Mouse (Mus musculus): Measurements from ENCODE around the gene Trpv4. TPM values are rescaled to one million over a fixed set of nuclear protein-coding genes. Genes with fewer than 3 reads are reported as not detected.

Trpv4 gene
- total RNA-seq, 2 experiments from 2014 or later, result 0.64 to 0.79 TPM

DNA sequence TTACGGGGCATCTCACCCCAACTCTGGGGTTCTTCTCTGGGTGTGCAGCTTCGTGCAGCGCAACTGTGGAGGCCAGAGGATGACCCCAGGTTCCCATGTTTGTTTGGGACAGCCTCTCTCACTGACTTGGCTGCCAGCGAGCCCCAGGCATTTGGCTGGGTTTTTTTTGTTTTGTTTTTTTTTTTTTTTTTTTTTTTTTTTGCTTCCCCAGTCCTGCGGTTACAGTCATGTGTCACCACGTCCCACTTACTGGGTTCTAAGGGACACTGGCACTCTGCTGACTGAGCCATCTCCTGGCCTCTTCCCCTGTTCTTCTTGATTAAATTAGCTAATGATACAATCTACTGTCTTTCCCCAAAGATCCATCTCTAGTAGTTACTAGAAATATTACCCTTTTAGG, 60.6 kb downstream of the Trpv4 start:
- intact Hi-C loops (cut with DNase I), result no loop called here

DNA sequence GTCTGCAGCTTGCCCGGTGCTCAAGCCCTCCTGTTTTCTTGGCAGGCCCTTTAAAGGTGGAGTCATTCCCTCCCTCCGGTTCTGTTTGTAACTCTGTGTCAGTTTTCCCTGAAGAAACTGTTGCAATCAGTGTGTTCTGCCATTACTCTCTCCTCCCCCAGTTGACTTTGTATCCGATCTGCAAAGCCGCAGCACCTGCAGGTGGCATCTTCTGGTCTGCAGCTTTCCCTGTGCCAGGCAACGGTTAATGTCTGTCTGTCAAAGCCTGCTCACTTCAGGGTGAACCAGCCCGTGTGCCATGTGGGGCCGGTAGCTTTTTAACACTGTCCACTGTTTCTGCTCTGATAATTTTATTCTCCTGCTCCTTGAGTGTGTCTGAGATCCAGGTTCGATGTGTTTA, 61.0 kb downstream of the Trpv4 start:
- intact Hi-C loops (cut with DNase I), result no loop called here
- no peak for DNase-seq (ENCODE audit: extremely low spot score in 1 of 2, low spot score in 2 of 2)

More for the DNA sequence above, 60.6 kb downstream of the Trpv4 start:
- DNase-seq (ENCODE audit: extremely low spot score in 1 of 2, low spot score in 2 of 2), result no peak

DNA sequence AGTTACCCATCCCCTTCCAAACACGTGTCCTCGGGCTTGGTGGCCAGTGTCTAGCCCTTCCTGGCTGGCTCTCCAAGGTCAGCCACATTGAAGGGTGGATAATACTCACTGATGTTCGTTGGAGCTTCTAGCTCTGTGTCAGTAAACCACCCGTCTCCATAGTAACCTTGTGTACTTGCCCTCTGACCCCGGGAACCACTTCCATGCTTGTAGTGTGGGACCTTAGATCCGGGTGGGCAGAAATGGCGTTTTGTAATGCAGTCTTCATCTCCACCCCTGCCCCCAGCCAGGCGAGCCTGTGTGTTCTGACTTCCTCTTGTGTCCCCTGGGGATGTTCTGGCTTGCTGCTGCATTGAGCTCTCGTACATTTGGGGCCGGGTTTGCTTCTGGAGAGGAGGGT, 61.6 kb downstream of the Trpv4 start:
- intact Hi-C loops (cut with DNase I), result no loop called here
- DNase-seq (ENCODE audit: extremely low spot score in 1 of 2, low spot score in 2 of 2), result peak in 1 of 2 experiments; percentile 64

DNA sequence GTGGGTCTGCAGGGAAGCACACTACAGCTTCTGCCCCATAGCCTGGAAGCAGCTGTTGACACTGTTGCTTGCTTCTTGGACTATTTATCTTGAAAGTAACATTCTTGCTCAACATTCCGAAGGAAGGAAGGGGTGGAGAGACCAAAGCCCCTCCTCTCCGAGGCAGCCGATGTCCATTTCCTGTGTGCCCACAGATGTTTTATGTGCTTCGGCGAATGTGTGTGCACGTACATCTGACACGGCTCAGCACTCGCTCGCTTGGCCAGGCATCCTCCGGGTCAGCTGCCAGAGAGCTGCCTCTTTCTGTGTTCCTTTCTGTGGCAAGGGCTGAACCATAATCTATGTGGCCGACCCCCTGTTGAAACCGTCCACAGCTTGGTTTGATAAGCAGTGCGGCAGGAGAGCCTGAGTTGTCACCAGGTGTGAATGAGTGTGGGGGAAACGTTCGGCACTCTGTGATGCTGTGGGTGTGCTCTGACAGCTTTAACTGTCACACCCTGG, 63.4 kb downstream of the Trpv4 start:
- DNase-seq (ENCODE audit: extremely low spot score in 1 of 2, low spot score in 2 of 2), result peak in 1 of 2 experiments; percentile 61
- intact Hi-C loops (cut with DNase I), result no loop called here

DNA sequence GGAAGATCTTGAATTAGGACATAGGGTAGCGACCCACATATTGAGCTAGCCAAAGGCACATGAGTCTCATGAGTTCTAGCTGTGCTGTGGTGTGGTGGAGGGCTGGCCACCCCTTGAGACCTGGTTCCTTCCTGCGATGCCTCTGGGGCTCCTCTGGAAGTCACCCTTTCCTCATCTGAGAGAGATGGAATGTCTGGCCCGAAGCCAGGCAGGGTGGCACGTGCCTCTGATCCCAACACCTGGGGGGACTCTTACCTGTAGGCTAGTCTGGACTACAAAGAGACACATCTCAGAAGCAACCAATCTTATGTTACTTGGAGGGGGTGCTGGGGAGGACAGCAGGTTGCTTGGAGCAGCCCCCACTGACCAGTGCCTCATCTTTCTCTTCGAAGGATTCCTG, 64.3 kb downstream of the Trpv4 start:
- intact Hi-C loops (cut with DNase I), result no loop called here
- DNase-seq (ENCODE audit: extremely low spot score in 1 of 2, low spot score in 2 of 2), result no peak

DNA sequence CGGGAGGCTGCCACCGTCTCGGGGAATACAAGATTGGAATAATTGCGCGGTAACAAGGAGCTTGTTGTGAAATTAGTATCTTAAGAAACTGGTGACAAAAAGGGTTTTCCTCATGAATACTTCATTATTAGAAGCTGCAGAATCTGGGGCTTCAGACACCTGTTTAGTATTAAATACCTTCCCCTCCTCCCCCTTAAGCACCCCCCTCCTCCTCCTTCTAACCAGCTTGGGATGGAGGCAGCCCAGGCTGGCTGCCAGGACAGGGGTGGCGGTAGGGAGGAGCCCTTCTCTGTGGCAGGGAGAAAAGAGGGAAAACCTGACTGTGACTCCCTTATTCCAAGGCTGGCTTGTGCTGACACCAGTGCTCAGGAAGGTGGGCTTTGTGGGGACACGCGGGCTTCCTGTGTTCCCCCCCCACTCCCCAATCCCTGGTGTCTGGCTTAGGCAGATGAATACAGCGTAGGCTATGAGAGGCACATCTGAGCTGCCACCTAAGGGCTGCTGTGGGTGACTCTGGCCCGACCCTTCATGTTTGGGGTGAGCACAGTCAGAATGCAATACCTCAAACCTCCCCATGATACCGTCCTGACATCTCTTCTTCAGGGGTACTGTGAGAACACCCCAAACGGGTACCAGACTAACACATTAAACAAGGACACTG, 64.9 kb downstream of the Trpv4 start:
- intact Hi-C loops (cut with DNase I), result no loop called here
- DNase-seq (ENCODE audit: extremely low spot score in 1 of 2, low spot score in 2 of 2), result no peak

DNA sequence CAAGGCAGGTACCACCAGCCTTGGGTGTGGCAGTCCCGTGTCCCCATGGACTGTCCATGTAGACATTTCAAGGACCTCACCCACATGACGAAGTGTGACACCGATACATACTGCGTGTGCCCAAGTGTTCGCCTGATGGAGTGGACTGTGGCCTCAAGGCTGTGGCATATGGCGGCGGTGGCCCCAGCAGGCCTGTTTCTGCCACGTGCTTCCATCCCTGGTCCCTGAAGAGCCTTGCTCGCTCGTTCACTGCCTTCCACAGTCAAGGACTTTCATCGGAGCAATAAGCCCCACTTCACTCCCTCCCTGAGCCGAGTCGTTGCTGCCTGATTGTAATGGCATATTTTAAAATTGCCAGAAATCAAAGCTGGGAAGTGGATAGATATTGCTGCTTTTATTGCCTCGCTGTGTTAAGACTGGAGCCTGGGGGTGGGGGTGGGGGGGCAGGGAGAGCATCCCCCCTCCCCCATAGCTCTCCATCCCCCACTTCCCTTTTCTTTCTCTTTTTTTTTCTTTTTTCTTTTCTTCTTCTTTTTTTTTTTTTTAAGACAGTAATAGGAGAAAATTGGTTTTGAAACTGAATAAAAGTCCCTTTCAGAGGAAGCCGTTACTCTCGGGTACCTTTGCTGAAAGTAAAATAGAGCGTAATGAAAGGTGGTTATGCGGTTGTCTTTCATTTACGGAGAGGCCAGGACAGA, 65.6 kb downstream of the Trpv4 start:
- intact Hi-C loops (cut with DNase I), result no loop called here
- no peak for DNase-seq (ENCODE audit: extremely low spot score in 1 of 2, low spot score in 2 of 2)

DNA sequence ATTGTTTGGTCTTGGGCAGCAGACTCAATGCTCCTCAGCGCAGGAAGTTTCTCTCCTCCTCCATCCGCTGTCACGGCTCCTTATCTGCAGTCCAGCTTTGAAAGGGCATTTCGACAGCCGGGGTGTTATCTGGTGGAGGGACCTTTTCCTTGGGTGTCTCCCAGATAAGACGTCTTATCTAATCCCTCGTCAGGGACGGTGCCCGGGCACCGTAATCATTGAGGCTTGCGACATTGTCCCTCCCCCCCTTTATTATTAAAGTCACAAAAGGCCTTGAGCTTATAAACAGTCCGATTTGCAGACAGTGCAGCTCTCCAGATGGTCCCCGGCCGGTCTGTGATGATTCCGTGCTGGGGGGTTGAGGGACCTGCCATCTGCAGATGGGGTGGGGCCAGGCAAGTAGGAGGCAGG, 67.1 kb downstream of the Trpv4 start:
- no peak for DNase-seq (ENCODE audit: extremely low spot score in 1 of 2, low spot score in 2 of 2)
- intact Hi-C loops (cut with DNase I), result no loop called here

DNA sequence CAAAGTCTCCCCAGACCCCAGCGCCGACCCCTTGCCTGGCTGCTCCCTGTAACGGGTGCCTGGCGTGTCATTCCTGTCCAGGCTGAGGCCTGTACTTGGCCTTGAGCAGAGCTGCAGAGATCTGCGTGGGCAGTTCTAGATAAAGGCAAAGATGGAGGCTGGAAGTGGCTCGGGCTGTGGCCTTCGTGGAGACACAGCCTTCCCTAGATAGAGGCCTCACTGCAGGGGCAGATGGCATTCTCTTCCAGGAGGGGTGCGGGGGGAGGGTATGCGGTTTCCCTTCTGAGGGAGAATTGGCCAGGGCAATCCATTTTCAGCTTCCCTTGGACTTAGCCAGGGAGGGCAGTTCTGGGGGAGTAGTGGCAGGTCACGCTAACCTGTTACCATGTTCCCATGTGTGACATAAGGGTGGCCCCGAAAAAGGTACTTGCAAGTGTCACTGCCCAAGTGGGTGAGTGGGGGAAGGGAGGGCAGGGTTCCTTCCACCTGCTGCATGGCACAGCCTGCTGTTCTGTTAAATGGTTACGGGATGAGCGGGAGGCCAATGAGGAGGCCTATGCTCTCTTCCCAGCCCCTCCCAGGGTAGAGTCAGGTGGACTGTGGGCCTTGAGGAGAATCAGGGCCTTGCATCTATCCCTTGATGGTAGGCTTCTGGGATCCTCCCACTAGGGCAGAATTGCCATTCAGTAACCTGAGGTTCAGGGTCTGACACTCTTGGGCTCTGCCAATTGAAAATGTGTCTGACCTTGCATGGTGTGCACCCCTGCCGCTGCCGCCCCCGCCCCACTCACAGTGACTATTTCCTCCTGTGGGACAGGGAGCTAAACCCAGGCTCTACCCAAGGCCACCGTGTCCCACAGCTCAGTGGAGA, 67.9 kb downstream of the Trpv4 start:
- intact Hi-C loops (cut with DNase I), result no loop called here
- DNase-seq (ENCODE audit: extremely low spot score in 1 of 2, low spot score in 2 of 2), result no peak

DNA sequence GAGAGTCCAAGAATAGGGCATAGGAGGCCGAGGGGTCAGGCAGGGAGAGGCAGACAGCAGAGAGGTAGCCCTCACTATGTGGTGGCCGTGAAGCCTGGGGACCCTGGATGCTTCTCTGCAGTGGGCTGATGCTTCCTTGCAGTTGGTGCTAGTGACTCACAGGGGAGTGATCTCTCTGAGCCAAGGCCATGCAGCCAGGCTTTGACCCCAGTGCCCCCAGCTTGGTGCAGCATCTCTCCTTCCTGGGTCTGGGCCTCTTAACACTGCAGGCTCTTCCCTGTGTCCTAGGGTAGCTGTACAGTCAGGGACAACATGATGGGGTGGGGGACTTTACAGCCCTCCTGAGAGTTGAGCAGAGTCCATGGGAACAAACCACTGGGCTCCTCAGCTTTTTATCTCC, 68.8 kb downstream of the Trpv4 start:
- intact Hi-C loops (cut with DNase I), result no loop called here
- DNase-seq (ENCODE audit: extremely low spot score in 1 of 2, low spot score in 2 of 2), result no peak

DNA sequence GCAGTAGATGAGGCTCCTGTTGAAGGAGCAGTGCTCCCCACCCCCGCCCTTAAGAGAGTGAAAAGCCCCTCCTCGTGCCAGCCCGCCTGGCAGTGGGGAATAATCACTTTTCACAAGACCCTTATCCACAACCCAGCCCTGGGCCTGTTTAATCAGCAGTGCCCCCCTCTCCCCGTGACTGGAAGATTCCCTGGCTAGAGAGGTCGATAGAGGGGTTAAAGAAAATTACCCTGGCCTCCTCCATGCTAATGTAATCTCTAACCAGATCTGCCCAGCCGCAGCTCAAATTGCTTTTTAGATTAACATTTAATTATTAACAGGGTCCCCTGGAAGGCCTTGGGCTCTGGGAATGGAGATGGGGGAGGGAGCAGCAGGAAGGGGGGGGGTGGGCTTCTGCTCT, 69.2 kb downstream of the Trpv4 start:
- DNase-seq (ENCODE audit: extremely low spot score in 1 of 2, low spot score in 2 of 2), result no peak
- intact Hi-C loops (cut with DNase I), result no loop called here

DNA sequence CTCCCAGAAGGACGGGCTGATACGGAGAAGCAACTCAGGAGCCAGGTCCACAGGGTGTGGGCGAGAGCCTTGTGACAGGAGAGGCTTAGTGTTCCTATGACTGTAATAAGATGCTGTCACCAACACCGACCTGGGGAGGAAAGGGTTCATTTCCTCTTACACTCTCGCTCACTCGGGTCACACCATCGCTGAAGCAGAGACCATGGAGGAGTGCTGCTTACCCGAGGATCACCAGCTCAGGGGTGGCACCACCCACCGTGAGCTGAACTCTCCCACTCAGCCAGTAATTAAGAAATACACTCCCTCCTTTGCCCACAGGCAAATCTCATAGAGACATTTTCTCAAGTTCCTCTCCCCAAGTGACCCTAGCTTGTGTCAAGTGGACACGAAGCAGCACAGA, 69.8 kb downstream of the Trpv4 start:
- intact Hi-C loops (cut with DNase I), result no loop called here
- no peak for DNase-seq (ENCODE audit: extremely low spot score in 1 of 2, low spot score in 2 of 2)

DNA sequence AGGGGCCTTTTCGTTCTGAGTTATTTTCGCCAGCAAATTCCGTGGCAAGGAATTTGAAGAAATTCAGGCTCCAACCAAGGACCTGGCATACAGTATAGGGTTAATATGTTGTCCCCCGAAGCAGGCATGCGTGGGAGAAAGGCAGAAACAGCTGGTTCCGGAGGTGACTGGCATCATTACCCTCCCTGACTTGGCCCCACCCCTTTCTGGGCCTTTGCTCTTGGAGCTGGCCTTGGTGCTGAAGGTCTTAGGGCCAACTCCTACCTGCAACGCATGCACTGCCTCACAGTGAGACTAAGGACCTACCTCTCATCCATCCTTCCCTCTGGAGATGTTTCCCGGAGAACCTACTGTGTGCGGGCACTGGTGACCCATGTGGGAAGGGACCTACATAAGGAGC, 70.3 kb downstream of the Trpv4 start:
- no peak for DNase-seq (ENCODE audit: extremely low spot score in 1 of 2, low spot score in 2 of 2)
- intact Hi-C loops (cut with DNase I), result no loop called here

DNA sequence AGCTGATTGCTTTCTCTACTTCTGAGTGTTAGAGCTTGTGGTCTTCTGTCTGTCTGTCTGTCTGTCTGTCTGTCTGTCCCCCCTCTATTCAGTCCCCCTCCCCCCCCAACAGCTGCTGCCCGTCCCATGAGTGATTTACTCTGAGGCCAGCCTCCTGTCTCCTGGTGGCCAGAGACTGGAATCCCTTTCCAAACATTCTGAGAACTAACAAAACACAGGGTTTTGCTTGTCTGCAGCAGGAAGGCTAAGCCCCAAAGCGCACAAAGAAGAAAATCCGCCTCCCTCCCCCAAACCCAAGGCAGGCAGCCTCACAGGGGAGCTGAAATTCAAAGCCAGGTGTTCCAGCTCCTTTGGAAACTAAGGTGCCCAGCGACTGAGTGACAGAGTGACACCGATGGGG, 72.5 kb downstream of the Trpv4 start:
- intact Hi-C loops (cut with DNase I), result no loop called here
- no peak for DNase-seq (ENCODE audit: extremely low spot score in 1 of 2, low spot score in 2 of 2)

DNA sequence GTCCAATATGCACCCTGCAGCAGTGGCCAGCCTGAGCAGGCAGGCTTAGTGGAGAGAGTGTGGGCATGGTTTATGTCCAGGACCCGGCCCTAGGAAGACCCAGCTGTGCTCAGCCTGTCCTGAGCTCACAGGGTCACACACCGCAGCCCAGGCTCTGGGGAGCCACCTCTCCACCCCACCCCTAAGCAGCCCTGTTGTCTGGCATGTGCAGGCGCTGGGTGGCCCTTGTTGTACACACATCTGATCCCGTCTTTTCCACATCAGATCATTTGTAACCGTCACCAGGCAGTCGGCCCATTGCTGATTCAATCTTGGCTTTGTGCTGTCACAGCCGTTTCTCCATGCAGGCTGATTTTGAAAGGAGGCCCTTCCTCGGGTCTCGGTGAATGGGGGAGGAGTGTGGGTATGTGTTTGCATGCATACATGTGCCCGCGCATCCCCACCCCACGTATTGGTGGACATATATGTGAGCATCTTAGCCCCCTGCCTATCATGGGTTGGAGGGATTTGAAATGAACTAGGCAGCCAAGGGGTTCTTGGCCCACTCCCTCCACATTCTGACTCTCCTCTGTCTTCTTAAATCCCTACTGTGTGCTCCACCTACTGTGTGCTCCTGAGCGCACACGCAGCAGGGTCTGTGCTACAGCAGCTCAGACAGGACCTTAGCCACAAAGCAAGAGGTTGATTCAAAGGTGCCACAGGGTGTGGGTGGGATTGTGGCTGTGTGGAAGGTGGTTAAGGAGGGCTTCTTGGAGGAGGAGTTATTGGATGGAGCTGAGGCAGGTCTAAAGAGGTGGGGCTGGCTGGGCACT, 73.7 kb downstream of the Trpv4 start:
- DNase-seq (ENCODE audit: extremely low spot score in 1 of 2, low spot score in 2 of 2), result no peak
- intact Hi-C loops (cut with DNase I), result no loop called here

DNA sequence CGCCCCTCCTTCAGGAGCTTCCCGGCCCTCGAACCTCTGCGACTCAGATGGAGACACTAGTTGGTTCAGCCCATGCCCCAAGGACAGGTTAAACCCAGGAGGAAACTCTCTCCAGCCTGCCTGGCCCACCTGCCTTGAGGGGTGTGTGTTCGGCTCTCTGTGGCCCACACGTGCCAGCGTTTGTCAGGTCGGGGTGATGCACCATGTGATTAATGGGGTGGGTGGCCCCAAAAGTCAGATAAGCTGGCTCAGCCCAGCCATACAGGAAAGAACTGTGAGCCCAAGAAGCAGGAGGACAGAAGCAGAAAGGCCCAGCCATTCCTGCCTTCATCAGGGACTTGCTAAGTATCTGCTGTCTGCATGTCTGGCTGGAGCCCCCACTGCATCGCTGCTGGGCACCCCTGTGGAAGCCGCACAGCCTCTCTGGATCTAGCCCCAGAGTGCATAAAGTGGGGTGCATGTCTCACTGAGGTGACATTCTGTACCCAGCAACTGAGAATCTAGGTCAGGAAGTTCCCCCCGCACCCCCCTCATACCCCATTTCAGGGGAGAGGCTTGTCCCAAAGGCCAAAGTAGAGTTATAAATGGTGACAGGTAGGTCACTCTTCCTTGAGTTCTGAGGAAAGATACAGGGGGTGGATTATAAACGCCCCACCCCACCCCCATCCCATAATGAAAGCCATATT, 74.6 kb downstream of the Trpv4 start:
- intact Hi-C loops (cut with DNase I), result no loop called here
- no peak for DNase-seq (ENCODE audit: extremely low spot score in 1 of 2, low spot score in 2 of 2)

DNA sequence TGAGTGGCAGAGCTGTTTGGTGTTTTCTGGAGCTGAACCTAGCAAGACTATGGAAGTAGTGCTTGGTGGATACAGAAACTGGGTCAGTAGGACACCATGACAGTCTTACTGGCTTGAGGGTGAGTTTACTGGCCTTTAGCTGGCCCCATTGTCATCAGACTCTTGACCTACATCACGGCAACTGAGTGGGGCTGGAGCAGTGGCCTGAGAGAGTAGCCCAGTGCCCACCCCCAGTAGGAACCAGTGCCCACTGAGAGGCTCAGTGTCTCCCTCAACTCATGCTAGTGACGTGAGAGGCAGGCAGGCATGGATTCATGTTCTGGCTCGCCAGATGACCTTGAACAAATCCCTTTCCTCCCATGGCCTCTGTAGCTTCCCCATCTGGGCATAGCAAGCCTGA, 75.2 kb downstream of the Trpv4 start:
- intact Hi-C loops (cut with DNase I), result no loop called here
- DNase-seq (ENCODE audit: extremely low spot score in 1 of 2, low spot score in 2 of 2), result no peak

DNA sequence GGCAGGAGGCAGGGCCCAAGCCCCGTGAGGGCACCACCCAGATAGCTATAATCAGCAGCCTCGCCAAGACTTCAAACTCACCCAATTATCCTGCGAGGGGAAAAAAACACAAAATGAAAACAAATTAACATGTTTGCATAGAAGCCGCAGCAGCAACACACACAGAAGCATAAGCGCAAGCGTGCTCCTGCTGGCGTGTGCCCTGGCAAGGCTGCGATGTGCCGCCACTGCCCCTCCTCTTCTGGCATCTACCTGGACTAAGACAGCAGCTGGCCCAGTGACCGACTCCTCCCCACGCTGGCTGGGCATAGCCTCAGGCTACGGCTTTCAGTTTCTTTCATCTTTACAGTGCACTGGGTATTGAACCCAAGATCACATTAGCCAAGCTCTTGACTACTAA, 76.7 kb downstream of the Trpv4 start:
- DNase-seq (ENCODE audit: extremely low spot score in 1 of 2, low spot score in 2 of 2), result no peak

More for the DNA sequence above, 76.7 kb downstream of the Trpv4 start:
- intact Hi-C loops (cut with DNase I), result no loop called here
